ENCODE assay signal across 8 mouse cellular contexts in the genomic region with DNA sequence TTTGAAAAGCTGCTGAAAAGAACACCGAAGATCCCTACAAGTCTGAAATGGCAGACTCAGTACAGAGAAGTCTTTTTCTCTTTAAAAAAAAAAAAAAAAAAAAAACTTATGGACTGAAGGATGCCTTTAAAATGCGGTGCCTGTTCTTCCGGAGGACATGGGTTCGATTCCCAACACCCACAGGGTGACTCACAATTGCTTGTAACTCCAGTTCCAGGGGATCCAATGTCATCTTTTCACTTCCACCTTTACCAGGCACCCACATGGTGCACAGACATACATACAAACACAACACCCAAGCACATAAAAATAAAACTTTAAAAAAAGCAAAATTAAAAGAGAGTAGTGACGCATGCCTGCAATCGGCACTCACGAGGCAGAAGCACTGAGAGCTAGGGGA. TPM values are rescaled to one million over a fixed set of nuclear protein-coding genes. Genes with fewer than 3 reads are reported as not detected.
A peak's percentile ranks its signal among the peaks of the same experiment; 100 is the strongest.
DNase-seq lines count a peak whose midpoint lies in the region; ATAC-seq and TF ChIP-seq lines count a peak whose summit lies in the region.
"Had no signal": no experiment of that assay in that cellular context is flagged by ENCODE, and none has a peak within 500 bp of the region (broad histone marks: within the 10 kb centered on the region; RNA-seq: fewer than 3 reads in every experiment).

No protein-coding gene starts in this region.

- TF ChIP-seq CTCF in stomach, postnatal 0 days (IDR thresholded peaks at IDR 0.05; ENCODE audit: low read depth): no peak

- no peak for ATAC-seq in megakaryocyte, adult 5-6 weeks (ENCODE audit: poor library complexity, severe bottlenecking)
- ATAC-seq in forebrain, embryonic 15.5 days (replicated peaks): no peak
- no peak for ATAC-seq in liver, embryonic 12.5 days
- ATAC-seq in stomach, postnatal 0 days (ENCODE audit: low FRiP score, low TSS enrichment): no peak

- H3K36me3 ChIP-seq in megakaryocyte, embryonic 14.5 days (replicated peaks; ENCODE audit: low read length): peaks cover 31% of the 10 kb centered on the region
- H3K36me3 ChIP-seq in forebrain, embryonic 15.5 days: 0 out of 2 replicates have a peak, but pooled peaks cover 2% of the 10 kb centered on the region
- H3K36me3 ChIP-seq in liver, embryonic 12.5 days: peaks cover 19% of the 10 kb centered on the region
- no peaks in the 10 kb centered on the region for H3K36me3 ChIP-seq in stomach, postnatal 0 days (ENCODE audit: control insufficient read depth, insufficient read depth, low read length)

- H3K4me1 ChIP-seq in megakaryocyte, embryonic 14.5 days: peaks cover 68% of the 10 kb centered on the region
- H3K4me1 ChIP-seq in forebrain, embryonic 15.5 days: peaks cover 55% of the 10 kb centered on the region
- peaks cover 84% of the 10 kb centered on the region for H3K4me1 ChIP-seq in liver, embryonic 12.5 days
- H3K4me1 ChIP-seq in stomach, postnatal 0 days (replicated peaks; ENCODE audit: control insufficient read depth, insufficient read depth): peaks cover 11% of the 10 kb centered on the region

- 92% methylated on average over 7 of the region's 7 CpGs for WGBS in forebrain, embryonic 15.5 days
- WGBS in liver, embryonic 12.5 days (ENCODE audit: insufficient replicate concordance): 85% methylated on average over 7 of the region's 7 CpGs
- 85% methylated on average over 7 of the region's 7 CpGs for WGBS in stomach, postnatal 0 days

- peaks cover 13% of the 10 kb centered on the region; the same call in 1 of the 2 replicates for H3K9me3 ChIP-seq in megakaryocyte, embryonic 14.5 days
- H3K9me3 ChIP-seq in forebrain, embryonic 15.5 days: no peaks in the 10 kb centered on the region
- no peaks in the 10 kb centered on the region for H3K9me3 ChIP-seq in liver, embryonic 12.5 days (replicated peaks)
- no peaks in the 10 kb centered on the region for H3K9me3 ChIP-seq in stomach, postnatal 0 days (ENCODE audit: control insufficient read depth, low read length)

- H3K27me3 ChIP-seq in megakaryocyte, embryonic 14.5 days (replicated peaks): peaks cover 22% of the 10 kb centered on the region
- H3K27me3 ChIP-seq in forebrain, embryonic 15.5 days: no peaks in the 10 kb centered on the region
- peaks cover 33% of the 10 kb centered on the region for H3K27me3 ChIP-seq in liver, embryonic 12.5 days (replicated peaks)
- no peaks in the 10 kb centered on the region for H3K27me3 ChIP-seq in stomach, postnatal 0 days (ENCODE audit: control insufficient read depth, insufficient read depth, low read length)

- 0 out of 2 replicates have a peak overlapping the region, but pooled peaks have one; percentile 79 for H3K9ac ChIP-seq in forebrain, embryonic 15.5 days (replicated peaks)
- H3K9ac ChIP-seq in liver, embryonic 12.5 days: peak overlapping the region; percentile 84; the same call in 1 of the 2 replicates
- no peak overlapping the region for H3K9ac ChIP-seq in stomach, postnatal 0 days (ENCODE audit: low read length)

- intact Hi-C loops in gastrocnemius, postnatal 14 days (cut with DNase I; ENCODE audit: low total_unique reads): no loop called here

- TF ChIP-seq EP300 in stomach, postnatal 0 days (optimal IDR thresholded peaks at IDR 0.05): no peak

- H3K4me3 ChIP-seq in megakaryocyte, embryonic 14.5 days (replicated peaks): peak overlapping the region; percentile 97
- peak overlapping the region; percentile 77 for H3K4me3 ChIP-seq in forebrain, embryonic 15.5 days
- H3K4me3 ChIP-seq in liver, embryonic 12.5 days: peak overlapping the region; percentile 86
- peak overlapping the region; percentile 95 for H3K4me3 ChIP-seq in stomach, postnatal 0 days (ENCODE audit: low read depth, low read length)

- peak overlapping the region; percentile 57 for H3K4me2 ChIP-seq in forebrain, embryonic 15.5 days (replicated peaks)
- H3K4me2 ChIP-seq in liver, embryonic 12.5 days: peak overlapping the region; percentile 86
- H3K4me2 ChIP-seq in stomach, postnatal 0 days (replicated peaks; ENCODE audit: low read depth): peak overlapping the region; percentile 71

- no peak for DNase-seq in stomach, postnatal 0 days (ENCODE audit: low spot score)
- DNase-seq in T-cell, adult 2 months (ENCODE audit: low spot score): no peak
- DNase-seq in gastrocnemius, postnatal 14 days: no peak
- DNase-seq: thymus, adult 18-20 months had no signal

- no peak overlapping the region for H3K27ac ChIP-seq in forebrain, embryonic 15.5 days (replicated peaks)
- no peak overlapping the region for H3K27ac ChIP-seq in liver, embryonic 12.5 days
- no peak overlapping the region for H3K27ac ChIP-seq in stomach, postnatal 0 days (replicated peaks)

RNA-seq across cellular contexts. Expression of gene Mrpl52, which starts 1.0 kb away (rescaled TPM):
- 822 and 954 TPM in 2 replicates for polyA plus RNA-seq in megakaryocyte, embryonic 14.5 days (2012; ENCODE audit: insufficient read depth, low replicate concordance)
- 129 and 145 TPM in 2 replicates for total RNA-seq in megakaryocyte, adult 5-6 weeks (2015)
- 71.4 and 81.6 TPM in 2 replicates for total RNA-seq in megakaryocyte, adult 5-6 weeks (2017)
- 269 and 282 TPM in 2 replicates for polyA plus RNA-seq in forebrain, embryonic 15.5 days (2015; fragmentation: Nextera tagmentation; extraction: Ambion mirVana)
- 269 and 282 TPM in 2 replicates for polyA plus RNA-seq in liver, embryonic 12.5 days (2016; fragmentation: Nextera tagmentation; extraction: Ambion mirVana)
- 312 and 339 TPM in 2 replicates for polyA plus RNA-seq in stomach, postnatal 0 days (2015; fragmentation: Nextera tagmentation; extraction: Ambion mirVana)
- 100 to 1,000 TPM; 107 to 116 TPM for total RNA-seq in gastrocnemius, postnatal 14 days (2021)

RNA-seq across cellular contexts. Expression of gene Mmp14, which starts 3.7 kb away (rescaled TPM):
- 2.3 and 20.3 TPM in 2 replicates for polyA plus RNA-seq in megakaryocyte, embryonic 14.5 days (2012; ENCODE audit: insufficient read depth, low replicate concordance)
- 0.66 and 1.1 TPM in 2 replicates for total RNA-seq in megakaryocyte, adult 5-6 weeks (2015)
- total RNA-seq in megakaryocyte, adult 5-6 weeks (2017): 0.61 TPM in 1 of 2 replicates, not detected in the other
- 60.3 and 61.7 TPM in 2 replicates for polyA plus RNA-seq in forebrain, embryonic 15.5 days (2015; fragmentation: Nextera tagmentation; extraction: Ambion mirVana)
- polyA plus RNA-seq in liver, embryonic 12.5 days (2016; fragmentation: Nextera tagmentation; extraction: Ambion mirVana): 36.7 and 38.2 TPM in 2 replicates
- 63.9 and 70.4 TPM in 2 replicates for polyA plus RNA-seq in stomach, postnatal 0 days (2015; fragmentation: Nextera tagmentation; extraction: Ambion mirVana)
- total RNA-seq in gastrocnemius, postnatal 14 days (2021): 10 to 100 TPM; 52.0 to 68.1 TPM

RNA-seq across cellular contexts. Expression of gene Slc7a7, which starts 10.1 kb away (rescaled TPM):
- 1.6 TPM in 1 of 2 replicates, not detected in the other for polyA plus RNA-seq in megakaryocyte, embryonic 14.5 days (2012; ENCODE audit: insufficient read depth, low replicate concordance)
- total RNA-seq in megakaryocyte, adult 5-6 weeks (2015): 13.1 and 19.3 TPM in 2 replicates
- 15.9 and 16.7 TPM in 2 replicates for total RNA-seq in megakaryocyte, adult 5-6 weeks (2017)
- 5.0 and 5.2 TPM in 2 replicates for polyA plus RNA-seq in forebrain, embryonic 15.5 days (2015; fragmentation: Nextera tagmentation; extraction: Ambion mirVana)
- 8.4 and 8.5 TPM in 2 replicates for polyA plus RNA-seq in liver, embryonic 12.5 days (2016; fragmentation: Nextera tagmentation; extraction: Ambion mirVana)
- polyA plus RNA-seq in stomach, postnatal 0 days (2015; fragmentation: Nextera tagmentation; extraction: Ambion mirVana): 9.3 and 9.5 TPM in 2 replicates
- total RNA-seq in gastrocnemius, postnatal 14 days (2021): 1 to 10 TPM; 2.9 to 3.4 TPM

RNA-seq across cellular contexts. Expression of gene Lrp10, which starts 36.2 kb away (rescaled TPM):
- 312 and 469 TPM in 2 replicates for polyA plus RNA-seq in megakaryocyte, embryonic 14.5 days (2012; ENCODE audit: insufficient read depth, low replicate concordance)
- total RNA-seq in megakaryocyte, adult 5-6 weeks (2015): 29.9 and 31.2 TPM in 2 replicates
- 46.9 and 51.7 TPM in 2 replicates for total RNA-seq in megakaryocyte, adult 5-6 weeks (2017)
- polyA plus RNA-seq in forebrain, embryonic 15.5 days (2015; fragmentation: Nextera tagmentation; extraction: Ambion mirVana): 32.5 and 33.9 TPM in 2 replicates
- polyA plus RNA-seq in liver, embryonic 12.5 days (2016; fragmentation: Nextera tagmentation; extraction: Ambion mirVana): 31.2 and 32.9 TPM in 2 replicates
- polyA plus RNA-seq in stomach, postnatal 0 days (2015; fragmentation: Nextera tagmentation; extraction: Ambion mirVana): 59.3 and 70.0 TPM in 2 replicates
- total RNA-seq in gastrocnemius, postnatal 14 days (2021): 10 to 100 TPM; 33.5 to 37.2 TPM

RNA-seq across cellular contexts. Expression of gene Rem2, which starts 48.2 kb away (rescaled TPM):
- polyA plus RNA-seq in megakaryocyte, embryonic 14.5 days (2012; ENCODE audit: insufficient read depth, low replicate concordance): 0.30 and 2.1 TPM in 2 replicates
- total RNA-seq in megakaryocyte, adult 5-6 weeks (2015): not detected in 2 replicates
- not detected in 2 replicates for total RNA-seq in megakaryocyte, adult 5-6 weeks (2017)
- polyA plus RNA-seq in forebrain, embryonic 15.5 days (2015; fragmentation: Nextera tagmentation; extraction: Ambion mirVana): 22.9 and 23.8 TPM in 2 replicates
- 0.19 and 0.39 TPM in 2 replicates for polyA plus RNA-seq in liver, embryonic 12.5 days (2016; fragmentation: Nextera tagmentation; extraction: Ambion mirVana)
- 0.47 and 0.59 TPM in 2 replicates for polyA plus RNA-seq in stomach, postnatal 0 days (2015; fragmentation: Nextera tagmentation; extraction: Ambion mirVana)
- not detected for total RNA-seq in gastrocnemius, postnatal 14 days (2021)
